Mouse (Mus musculus): ENCODE results near the gene Phospho2.

DNA sequence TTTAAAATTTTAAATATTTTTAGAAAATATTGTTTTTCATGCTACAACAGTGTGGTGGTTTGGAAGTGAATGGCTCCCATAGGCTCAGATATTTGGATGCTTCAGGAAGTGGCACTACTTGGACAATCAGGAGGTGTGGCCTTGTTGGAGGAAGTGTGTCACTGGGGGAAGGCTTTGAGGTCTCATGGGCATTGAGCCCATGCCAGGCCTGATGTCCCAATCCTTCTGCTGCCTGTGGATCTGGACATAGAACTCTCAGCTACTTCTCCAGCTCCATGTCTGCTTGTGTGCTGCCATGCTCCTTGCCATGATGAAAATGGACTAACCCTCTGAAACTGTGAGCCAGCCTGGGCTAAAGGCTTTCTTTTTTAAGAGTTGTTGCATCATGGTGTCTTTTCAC lies 49.3 kb downstream of the Phospho2 start:
- no peak for TF ChIP-seq CTCF (IDR thresholded peaks at IDR 0.05; ENCODE audit: extremely low read depth, insufficient read depth, low read length)
- TF ChIP-seq POLR2A (IDR thresholded peaks at IDR 0.05; ENCODE audit: extremely low read depth, insufficient read depth, low read length): no peak

Data from cortical plate, adult 2 months (tissue).